Mouse (Mus musculus): ENCODE measurements around the gene Gm20521.

GRCm38 (mm10) chr14:54912886-54913285 lies 29.6 kb downstream of the Gm20521 start, which contains the start of gene Slc22a17:
- peak; percentile 10; the same call in 1 of the 2 replicates for TF ChIP-seq CTCF (IDR thresholded peaks at IDR 0.05)
- TF ChIP-seq EP300 (IDR thresholded peaks at IDR 0.05), result no peak

All from lung, postnatal 0 days (tissue).